Mouse (Mus musculus): Measurements from ENCODE around the gene Cttnbp2nl.

Gene Cttnbp2nl

GRCm38 (mm10) chr3:104965070-104965855, 87.7 kb downstream of the Cttnbp2nl start:
- DNase-seq (ENCODE audit: low spot score in 2 of 2): no peak

DNA sequence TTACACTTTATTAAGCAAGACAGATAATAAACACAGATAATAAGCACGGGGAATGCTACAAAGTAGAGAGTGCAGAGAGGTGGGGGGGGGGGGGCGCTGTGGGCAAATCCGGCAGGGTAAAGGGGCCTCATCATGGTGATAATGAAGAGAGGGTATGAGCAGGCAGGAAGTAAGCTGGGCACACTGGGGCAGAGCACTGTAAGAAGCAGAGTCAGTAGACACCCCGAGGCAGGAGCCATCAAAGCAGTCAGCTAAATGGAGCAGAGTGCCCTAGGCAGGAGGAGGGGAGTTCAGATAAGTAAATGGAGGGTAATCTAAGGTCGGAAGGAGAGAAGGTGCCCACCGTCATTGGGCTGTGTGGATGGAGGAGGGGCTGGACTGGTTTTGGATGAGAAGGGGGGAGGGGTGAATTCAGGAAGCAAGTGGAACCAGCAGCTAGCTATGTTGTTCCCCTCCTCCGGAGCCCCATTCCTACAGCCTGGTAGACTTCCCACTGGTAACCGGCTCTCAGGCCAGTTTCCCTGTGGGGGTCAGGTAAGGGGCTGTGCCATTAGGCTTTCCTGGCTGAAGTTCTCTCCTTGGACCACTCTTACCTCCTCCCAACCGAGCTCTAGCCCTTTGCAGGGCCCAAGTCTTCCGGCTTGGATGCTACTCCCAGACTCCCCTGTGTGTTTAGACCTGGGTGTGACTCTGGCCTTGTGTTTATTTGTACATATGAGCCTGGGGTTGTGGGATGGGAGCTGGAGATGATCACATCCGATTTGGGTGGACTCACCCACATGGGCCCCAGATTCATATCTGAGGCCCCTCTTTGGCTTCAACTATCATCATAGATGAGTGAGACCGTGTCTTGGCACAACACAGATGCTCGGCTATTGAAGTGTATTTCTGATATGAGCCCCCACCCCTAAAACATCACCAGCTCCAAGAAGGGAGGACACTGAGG, 89.3 kb downstream of the Cttnbp2nl start:
- DNase-seq (ENCODE audit: low spot score in 2 of 2): no peak

- DNase-seq (ENCODE audit: low spot score in 2 of 2): no peak
Measured at GRCm38 (mm10) chr3:104962866-104963265, 90.1 kb downstream of the Cttnbp2nl start.

- no peak for DNase-seq (ENCODE audit: low spot score in 2 of 2)
Measured at GRCm38 (mm10) chr3:104962141-104962611, 90.8 kb downstream of the Cttnbp2nl start.

DNA sequence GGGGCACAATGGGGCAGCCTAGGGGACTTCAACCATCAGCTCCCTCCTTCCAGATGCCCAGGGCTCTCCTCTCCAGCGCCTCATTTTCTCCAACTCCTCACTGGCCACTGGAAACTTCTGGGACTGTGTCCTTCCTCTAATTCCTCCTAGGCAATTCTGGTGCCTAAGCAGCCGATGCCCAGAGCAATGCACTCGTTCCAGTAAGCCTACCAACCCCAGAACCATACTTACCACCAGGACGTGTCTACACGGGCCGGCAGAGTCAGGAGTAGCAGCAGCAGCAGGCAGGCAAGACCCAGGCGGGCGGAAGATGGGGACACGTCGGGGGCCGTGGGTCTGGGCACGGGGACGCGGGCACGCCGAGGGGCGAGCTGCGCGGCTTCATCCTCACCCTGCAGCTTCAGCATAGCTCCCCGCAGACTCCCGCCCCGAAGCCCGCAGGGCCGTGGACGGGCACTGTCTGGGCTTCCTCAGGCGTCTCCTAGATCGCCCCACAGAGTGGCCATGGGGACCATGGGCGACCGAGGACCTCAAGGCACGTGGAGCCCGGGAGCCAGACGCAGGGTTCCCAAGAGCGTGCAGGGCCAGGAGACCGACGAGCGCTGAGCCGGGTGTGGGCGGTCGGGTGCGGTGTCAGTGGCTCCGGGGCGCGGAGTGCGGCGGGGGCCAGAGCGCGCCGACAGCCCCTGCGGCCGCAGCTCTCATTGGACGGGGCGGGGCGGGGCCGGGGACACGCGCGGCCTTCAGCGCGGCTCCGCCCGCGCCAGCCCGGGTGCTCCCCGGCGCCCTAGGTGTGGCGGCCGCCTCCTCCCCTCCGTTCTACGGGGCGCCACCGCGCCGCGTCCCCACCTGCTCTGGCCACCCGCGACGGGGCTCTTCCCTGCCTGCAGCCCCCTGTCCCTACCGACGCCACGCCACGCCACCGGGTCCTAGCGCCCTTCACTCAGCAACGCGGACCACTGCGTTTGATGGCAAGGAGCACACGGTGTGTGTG, 91.6 kb downstream of the Cttnbp2nl start, which contains the start of gene Wnt2b:
Gene Wnt2b (minus strand): TSS at position 856 of the 994 bp plus-strand sequence.
- no peak for DNase-seq (ENCODE audit: low spot score in 2 of 2)

GRCm38 (mm10) chr3:104960026-104961000, 92.6 kb downstream of the Cttnbp2nl start:
- DNase-seq (ENCODE audit: low spot score in 2 of 2): no peak

- no peak for DNase-seq (ENCODE audit: low spot score in 2 of 2)
Measured at GRCm38 (mm10) chr3:104956131-104956581, 96.8 kb downstream of the Cttnbp2nl start.

DNA sequence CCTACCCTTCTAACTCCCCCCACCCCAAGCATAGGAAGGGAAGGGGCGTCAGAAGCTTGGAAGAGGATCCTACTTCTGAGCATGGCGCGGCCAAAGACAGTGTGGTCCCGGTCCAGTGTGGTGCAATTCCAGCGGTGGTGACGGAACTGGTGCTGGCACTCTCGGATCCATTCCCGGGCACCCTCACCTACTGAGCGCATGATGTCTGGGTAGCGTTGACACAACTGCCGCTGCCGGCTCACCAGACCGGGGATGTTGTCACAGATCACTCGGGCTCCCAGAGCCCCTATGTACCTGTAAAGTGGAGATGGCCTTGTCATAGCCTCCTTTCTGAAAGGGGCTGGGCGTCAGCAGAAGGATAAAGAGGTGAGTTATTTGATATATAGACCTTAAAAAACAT, 98.4 kb downstream of the Cttnbp2nl start:
- no peak for DNase-seq (ENCODE audit: low spot score in 2 of 2)

- no peak for DNase-seq (ENCODE audit: low spot score in 2 of 2)
Measured at GRCm38 (mm10) chr3:104954137-104954536, 98.8 kb downstream of the Cttnbp2nl start.

GRCm38 (mm10) chr3:104952891-104953670, 99.9 kb downstream of the Cttnbp2nl start:
- DNase-seq (ENCODE audit: low spot score in 2 of 2): no peak
